ENCODE assay signal across 8 mouse cellular contexts in the genomic region with DNA sequence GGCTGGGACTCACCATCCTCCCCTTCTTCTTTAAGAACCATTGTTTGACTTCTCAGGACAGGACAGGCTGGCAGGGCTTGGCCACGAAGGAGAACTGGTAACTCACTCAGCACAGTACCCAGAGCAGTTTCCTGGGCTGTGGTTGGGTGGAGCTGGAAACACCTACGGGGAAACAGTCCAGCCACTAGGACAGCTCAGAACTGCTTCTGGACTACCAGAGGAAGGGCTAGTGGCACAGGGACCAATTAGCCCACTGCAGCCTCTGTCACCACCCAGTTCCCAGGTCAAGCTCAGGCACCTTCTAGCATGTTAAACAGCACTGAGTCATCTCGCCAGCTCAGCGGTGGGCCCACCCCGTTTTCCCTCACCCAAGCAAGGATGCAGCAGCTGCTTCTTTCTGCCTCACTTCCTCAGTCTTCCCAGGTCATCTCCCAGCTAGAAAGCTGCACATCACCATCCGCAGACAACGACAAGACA. TPM values are rescaled to one million over a fixed set of nuclear protein-coding genes. Genes with fewer than 3 reads are reported as not detected.
DNase-seq lines count a peak whose midpoint lies in the region; ATAC-seq and TF ChIP-seq lines count a peak whose summit lies in the region.
"Had no signal": no experiment of that assay in that cellular context is flagged by ENCODE, and none has a peak within 500 bp of the region (broad histone marks: within the 10 kb centered on the region; RNA-seq: fewer than 3 reads in every experiment).

No protein-coding gene starts in this region.

- ATAC-seq in intestine, embryonic 14.5 days (replicated peaks; ENCODE audit: low FRiP score, low TSS enrichment, low read depth), result no peak

- no peak for TF ChIP-seq POLR2A in bone marrow macrophage, adult 2 months (IDR thresholded peaks at IDR 0.05; ENCODE audit: borderline replicate concordance, low read depth, low read length)
- no peak for TF ChIP-seq POLR2A in olfactory bulb, adult 2 months (IDR thresholded peaks at IDR 0.05; ENCODE audit: insufficient read depth, low read depth, low read length)

- peaks cover 62% of the 10 kb centered on the region for H3K4me1 ChIP-seq in bone marrow macrophage, adult 2 months (ENCODE audit: control insufficient read depth, insufficient read depth, low read length)
- H3K4me1 ChIP-seq in intestine, embryonic 14.5 days (replicated peaks; ENCODE audit: control insufficient read depth, insufficient read depth, low read length), result peaks cover 52% of the 10 kb centered on the region
- peaks cover 47% of the 10 kb centered on the region for H3K4me1 ChIP-seq in olfactory bulb, adult 2 months (ENCODE audit: control insufficient read depth, insufficient read depth, low read length)

- peak overlapping the region; percentile 41 for H3K4me3 ChIP-seq in bone marrow macrophage, adult 2 months (ENCODE audit: insufficient read depth, low read length)
- no peak overlapping the region for H3K4me3 ChIP-seq in intestine, embryonic 14.5 days (ENCODE audit: low read depth, low read length)
- no peak overlapping the region for H3K4me3 ChIP-seq in olfactory bulb, adult 2 months (ENCODE audit: insufficient read depth, low read depth, low read length)
- H3K4me3 ChIP-seq: neural tube, embryonic 13.5 days had no signal

- H3K9ac ChIP-seq in intestine, embryonic 14.5 days (ENCODE audit: low read length), result no peak overlapping the region
- H3K9ac ChIP-seq: neural tube, embryonic 13.5 days had no signal

- H3K4me2 ChIP-seq in intestine, embryonic 14.5 days (ENCODE audit: low read length), result 0 out of 2 replicates have a peak overlapping the region, but pooled peaks have one; percentile 6
- H3K4me2 ChIP-seq: neural tube, embryonic 13.5 days had no signal

- DNase-seq in lung, adult 18-20 months, result peak; percentile 62 to 72
- no peak for DNase-seq in lung, postnatal 10 days
- no peak for DNase-seq in intestine, embryonic 14.5 days (ENCODE audit: low spot score)
- DNase-seq in embryo, embryonic 10.5 days (ENCODE audit: low spot score), result no peak
- DNase-seq in frontal cortex, adult 2 months (ENCODE audit: extremely low spot score in 1 of 2, low spot score in 1 of 2), result no peak

- no peaks in the 10 kb centered on the region for H3K9me3 ChIP-seq in intestine, embryonic 14.5 days (ENCODE audit: control insufficient read depth, low read length)
- H3K9me3 ChIP-seq: neural tube, embryonic 13.5 days had no signal

- no peak for TF ChIP-seq CTCF in bone marrow macrophage, adult 2 months (IDR thresholded peaks at IDR 0.05; ENCODE audit: low read depth, low read length)
- TF ChIP-seq CTCF in olfactory bulb, adult 2 months (IDR thresholded peaks at IDR 0.05; ENCODE audit: insufficient read depth, low read depth, low read length), result no peak

- 69% methylated on average over 7 of the region's 7 CpGs for WGBS in intestine, embryonic 14.5 days
- WGBS in olfactory bulb, adult 2 months, result 22% methylated on average over 7 of the region's 7 CpGs

- peak overlapping the region; percentile 86 for H3K27ac ChIP-seq in bone marrow macrophage, adult 2 months (ENCODE audit: insufficient read depth, low read depth, low read length)
- no peak overlapping the region; the same call in 1 of the 2 replicates for H3K27ac ChIP-seq in intestine, embryonic 14.5 days (ENCODE audit: low read depth)
- H3K27ac ChIP-seq in olfactory bulb, adult 2 months (ENCODE audit: insufficient read depth, low read depth, low read length), result peak overlapping the region; percentile 90

- H3K27me3 ChIP-seq in intestine, embryonic 14.5 days (replicated peaks; ENCODE audit: control insufficient read depth, insufficient read depth, low read length), result no peaks in the 10 kb centered on the region
- H3K27me3 ChIP-seq: neural tube, embryonic 13.5 days had no signal

- H3K36me3 ChIP-seq in intestine, embryonic 14.5 days (ENCODE audit: control insufficient read depth, insufficient read depth, low read length), result no peaks in the 10 kb centered on the region
- H3K36me3 ChIP-seq: neural tube, embryonic 13.5 days had no signal

RNA-seq across cellular contexts. Expression of a gene that starts 35.7 kb away (rescaled TPM):
- 41.8 and 47.2 TPM in 2 replicates for polyA plus RNA-seq in bone marrow macrophage, adult 2 months (2012; ENCODE audit: insufficient read depth, insufficient read length, missing spikeins)
- polyA plus RNA-seq in intestine, embryonic 14.5 days (2014; fragmentation: Nextera tagmentation; extraction: Ambion mirVana), result 8.3 and 9.3 TPM in 2 replicates
- not detected in 2 replicates for polyA plus RNA-seq in olfactory bulb, adult 2 months (2012; ENCODE audit: insufficient read depth, insufficient read length, low replicate concordance, missing spikeins)
- 70.4 and 90.1 TPM in 2 replicates for polyA plus RNA-seq in frontal cortex, adult 2 months (2012; rRNA removed)

Comparison
In these comparisons a context has a peak if more than half of its experiments do, and no peak if none do; other contexts are left out.
1. DNase-seq: peak in lung, adult 18-20 months (2 of 2); none in lung, postnatal 10 days (single experiment), intestine, embryonic 14.5 days (single experiment), embryo, embryonic 10.5 days (single experiment) and frontal cortex, adult 2 months (0 of 2).